Mouse (Mus musculus): ENCODE results near the gene Camkmt.

DNA sequence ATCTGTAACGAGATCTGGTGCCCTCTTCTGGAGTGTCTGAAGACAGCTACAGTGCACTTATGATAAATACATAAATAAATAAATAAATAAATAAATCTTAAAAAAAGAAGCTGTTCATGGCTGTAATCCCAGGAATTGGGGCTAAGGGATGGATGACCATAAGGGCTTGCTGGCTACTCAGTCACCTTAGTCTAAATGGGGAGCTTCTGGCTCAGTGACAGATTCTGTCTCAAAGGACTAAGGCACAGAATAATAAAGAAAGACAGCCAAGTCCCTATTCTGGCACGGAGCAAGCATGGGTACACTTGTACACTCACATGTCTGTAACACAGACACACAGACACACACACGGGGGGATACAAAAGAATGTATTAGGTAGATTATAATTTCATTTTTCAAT, 11.1 kb upstream of the Camkmt start:
- no peak for TF ChIP-seq EP300 (IDR thresholded peaks at IDR 0.05; ENCODE audit: low read depth in 1 of 2, low read length in 2 of 2)
- TF ChIP-seq POLR2A (IDR thresholded peaks at IDR 0.05; ENCODE audit: control insufficient read depth in 1 of 2, insufficient read depth in 1 of 2, low read depth in 1 of 2, low read length in 2 of 2, poor library complexity in 1 of 2): no peak
- TF ChIP-seq POLR2AphosphoS2 (IDR thresholded peaks at IDR 0.05; ENCODE audit: low read length): no peak
- TF ChIP-seq HCFC1 (IDR thresholded peaks at IDR 0.05; ENCODE audit: low read depth, low read length): no peak
- TF ChIP-seq ZC3H11A (IDR thresholded peaks at IDR 0.05; ENCODE audit: low read depth, low read length): no peak
- TF ChIP-seq NELFE (IDR thresholded peaks at IDR 0.05; ENCODE audit: low read depth, low read length): no peak
- no peak for TF ChIP-seq NRF1 (IDR thresholded peaks at IDR 0.05; ENCODE audit: insufficient read depth, low read depth, low read length, poor library complexity, severe bottlenecking)
- no peak for TF ChIP-seq GATA1 (IDR thresholded peaks at IDR 0.05; ENCODE audit: low read depth, low read length)
- no peak for TF ChIP-seq CTCF (IDR thresholded peaks at IDR 0.05 in 2 of 3, conservative IDR thresholded peaks at IDR 0.05 in 1 of 3; ENCODE audit: control insufficient read depth in 1 of 3, insufficient read depth in 1 of 3, low read depth in 2 of 3, low read length in 3 of 3, poor library complexity in 1 of 3, severe bottlenecking in 1 of 3)
- TF ChIP-seq ETS1 (IDR thresholded peaks at IDR 0.05; ENCODE audit: low read depth, low read length): no peak
- TF ChIP-seq UBTF (IDR thresholded peaks at IDR 0.05; ENCODE audit: borderline replicate concordance, insufficient read depth, low read depth, low read length): no peak
- TF ChIP-seq USF1 (IDR thresholded peaks at IDR 0.05; ENCODE audit: low read depth, low read length): no peak
